Mouse (Mus musculus) MEL (cell line): ENCODE data around the gene Macf1. TPM values are rescaled to one million over a fixed set of nuclear protein-coding genes. Genes with fewer than 3 reads are reported as not detected.

Source experiments
- DNase-seq: peaks from one replicate; pipeline ENCODE4 v3.0.0; 2011; ENCODE audit warnings: low read depth, low spot score
- H3K27ac ChIP-seq: 2 replicates; pipeline ENCODE4 v1.5.1; 2012; ENCODE audit warnings: low read depth, mild to moderate bottlenecking, control low read depth, low read length, moderate library complexity; ENCODE audit not compliant: control insufficient read depth
- H3K27me3 ChIP-seq, 2 experiments: fragments of 150-350 bp in 1 of 2; sonication (generic) in 1 of 2; 2 replicates each; pipeline ENCODE4 v1.6.1; 2012; ENCODE audit warnings: low read length in 2 of 2, mild to moderate bottlenecking in 2 of 2, improper control_type of control experiment in 1 of 2, moderate library complexity in 1 of 2; ENCODE audit not compliant: insufficient read depth in 2 of 2, control insufficient read depth in 1 of 2
- H3K36me3 ChIP-seq, 2 experiments: 2 replicates each; pipeline ENCODE4 v1.6.1; 2012 to 2014; ENCODE audit warnings: low read length in 2 of 2, improper control_type of control experiment in 1 of 2, inconsistent platforms in 1 of 2, mild to moderate bottlenecking in 1 of 2; ENCODE audit not compliant: insufficient read depth in 2 of 2, control insufficient read depth in 1 of 2
- H3K4me1 ChIP-seq, 2 experiments: fragments of 150-350 bp in 1 of 2; sonication (generic) in 1 of 2; 2 replicates each; pipeline ENCODE4 v1.6.1; 2012; ENCODE audit warnings: low read length in 2 of 2, improper control_type of control experiment in 1 of 2, mild to moderate bottlenecking in 1 of 2; ENCODE audit not compliant: insufficient read depth in 2 of 2, control insufficient read depth in 1 of 2
- H3K4me3 ChIP-seq, 2 experiments: fragments of 150-350 bp in 1 of 2; sonication (generic) in 1 of 2; 2 replicates each; pipeline ENCODE4 v1.5.1; 2012; ENCODE audit warnings: low read depth in 2 of 2, low read length in 2 of 2, mild to moderate bottlenecking in 2 of 2, moderate library complexity in 2 of 2, control low read depth in 1 of 2, improper control_type of control experiment in 1 of 2; ENCODE audit not compliant: control insufficient read depth in 1 of 2, insufficient read depth in 1 of 2
- H3K79me2 ChIP-seq: 2 replicates; pipeline ENCODE4 v1.6.1; 2012; ENCODE audit warnings: mild to moderate bottlenecking, low read length, moderate library complexity; ENCODE audit not compliant: control insufficient read depth, poor library complexity, insufficient read depth
- H3K9ac ChIP-seq: 2 replicates; pipeline ENCODE4 v1.6.1; 2012; ENCODE audit warnings: low read depth, mild to moderate bottlenecking, control low read depth, low read length, moderate library complexity; ENCODE audit not compliant: control insufficient read depth, poor library complexity, severe bottlenecking
- H3K9me3 ChIP-seq: fragments of 150-350 bp; sonication (generic); replicated peaks from 2 replicates; pipeline ENCODE4 v1.6.1; 2012; ENCODE audit warnings: mild to moderate bottlenecking, low read length, improper control_type of control experiment, moderate library complexity; ENCODE audit not compliant: insufficient read depth
- CHD1 ChIP-seq: IDR thresholded peaks from 2 replicates; pipeline ENCODE4 v1.6.1; 2012; ENCODE audit warnings: low read depth, mild to moderate bottlenecking, inconsistent platforms, low read length, improper control_type of control experiment
- CHD2 ChIP-seq: IDR thresholded peaks from 2 replicates; pipeline ENCODE4 v1.6.1; 2011; ENCODE audit warnings: low read length, improper control_type of control experiment
- ELF1 ChIP-seq: IDR thresholded peaks from 2 replicates; pipeline ENCODE4 v1.6.1; 2014; ENCODE audit warnings: low read depth, mild to moderate bottlenecking, inconsistent platforms, low read length, improper control_type of control experiment, moderate library complexity
- EP300 ChIP-seq, 2 experiments: IDR thresholded peaks; 2 replicates each; pipeline ENCODE4 v1.6.1; 2011; ENCODE audit warnings: improper control_type of control experiment in 2 of 2, low read length in 2 of 2, low read depth in 1 of 2, mild to moderate bottlenecking in 1 of 2
- ETS1 ChIP-seq: IDR thresholded peaks from 2 replicates; pipeline ENCODE4 v1.6.1; 2012; ENCODE audit warnings: low read depth, mild to moderate bottlenecking, inconsistent platforms, low read length, improper control_type of control experiment, moderate library complexity
- GABPA ChIP-seq: IDR thresholded peaks from 2 replicates; pipeline ENCODE4 v1.6.1; 2012; ENCODE audit warnings: low read depth, mild to moderate bottlenecking, inconsistent platforms, low read length, improper control_type of control experiment, moderate library complexity
- JUND ChIP-seq: IDR thresholded peaks from 2 replicates; pipeline ENCODE4 v1.6.1; 2011; ENCODE audit warnings: low read depth, mild to moderate bottlenecking, improper control_type of control experiment, low read length
- KAT2A ChIP-seq: conservative IDR thresholded peaks from 2 replicates; pipeline ENCODE4 v1.6.1; 2012; ENCODE audit warnings: low read depth, low read length, improper control_type of control experiment, inconsistent platforms
- MAFK ChIP-seq: IDR thresholded peaks from 2 replicates; pipeline ENCODE4 v1.6.1; 2011; ENCODE audit warnings: low read depth, mild to moderate bottlenecking, low read length, improper control_type of control experiment, borderline replicate concordance
- MAX ChIP-seq: IDR thresholded peaks from 2 replicates; pipeline ENCODE4 v1.6.1; 2011; ENCODE audit warnings: low read length, improper control_type of control experiment
- MEF2A ChIP-seq: IDR thresholded peaks from 2 replicates; pipeline ENCODE4 v1.6.1; 2014; ENCODE audit warnings: low read depth, mild to moderate bottlenecking, inconsistent platforms, low read length, improper control_type of control experiment; ENCODE audit not compliant: poor library complexity, insufficient replicate concordance, severe bottlenecking; ENCODE audit errors: extremely low read depth
- MXI1 ChIP-seq: IDR thresholded peaks from 2 replicates; pipeline ENCODE4 v1.6.1; 2011; ENCODE audit warnings: mild to moderate bottlenecking, low read depth, low read length, improper control_type of control experiment
- MYC ChIP-seq: IDR thresholded peaks from 2 replicates; pipeline ENCODE4 v1.6.1; 2011; ENCODE audit warnings: low read depth, mild to moderate bottlenecking, low read length, improper control_type of control experiment, moderate library complexity
- NELFE ChIP-seq: IDR thresholded peaks from 2 replicates; pipeline ENCODE4 v1.6.1; 2011; ENCODE audit warnings: low read depth, low read length, improper control_type of control experiment
- POLR2A ChIP-seq, 2 experiments: IDR thresholded peaks; 2 replicates each; pipeline ENCODE4 v1.6.1; 2011 to 2012; ENCODE audit warnings: low read length in 2 of 2, mild to moderate bottlenecking in 2 of 2, control low read depth in 1 of 2, improper control_type of control experiment in 1 of 2, low read depth in 1 of 2, moderate library complexity in 1 of 2; ENCODE audit not compliant: control insufficient read depth in 1 of 2, insufficient read depth in 1 of 2, poor library complexity in 1 of 2
- POLR2AphosphoS5 ChIP-seq: IDR thresholded peaks from 2 replicates; pipeline ENCODE4 v1.6.1; 2012; ENCODE audit warnings: low read depth, borderline replicate concordance, mild to moderate bottlenecking, inconsistent platforms, low read length, moderate library complexity, mixed read lengths
- RAD21 ChIP-seq: IDR thresholded peaks from 2 replicates; pipeline ENCODE4 v1.6.1; 2011; ENCODE audit warnings: mild to moderate bottlenecking, low read depth, low read length, improper control_type of control experiment
- SIN3A ChIP-seq: IDR thresholded peaks from 2 replicates; pipeline ENCODE4 v1.6.1; 2012; ENCODE audit warnings: low read length, improper control_type of control experiment, inconsistent platforms
- SMC3 ChIP-seq: IDR thresholded peaks from 2 replicates; pipeline ENCODE4 v1.6.1; 2011; ENCODE audit warnings: low read depth, low read length, improper control_type of control experiment
- TAL1 ChIP-seq: IDR thresholded peaks from 2 replicates; pipeline ENCODE4 v1.6.1; 2012; ENCODE audit warnings: mild to moderate bottlenecking, inconsistent platforms, low read length, moderate library complexity, mixed read lengths
- UBTF ChIP-seq: IDR thresholded peaks from 2 replicates; pipeline ENCODE4 v1.6.1; 2012; ENCODE audit warnings: low read depth, mild to moderate bottlenecking, inconsistent platforms, low read length, improper control_type of control experiment, moderate library complexity, borderline replicate concordance; ENCODE audit not compliant: insufficient read depth
- USF1 ChIP-seq: IDR thresholded peaks from 2 replicates; pipeline ENCODE4 v1.6.1; 2014; ENCODE audit warnings: low read depth, mild to moderate bottlenecking, inconsistent platforms, low read length, improper control_type of control experiment, moderate library complexity
- USF2 ChIP-seq, 2 experiments: IDR thresholded peaks; 2 replicates each; pipeline ENCODE4 v1.6.1; 2011 to 2012; ENCODE audit warnings: improper control_type of control experiment in 2 of 2, low read length in 2 of 2, borderline replicate concordance in 1 of 2, inconsistent platforms in 1 of 2, low read depth in 1 of 2, mild to moderate bottlenecking in 1 of 2; ENCODE audit not compliant: insufficient read depth in 1 of 2
- ZKSCAN1 ChIP-seq: IDR thresholded peaks from 2 replicates; pipeline ENCODE4 v1.6.1; 2012; ENCODE audit warnings: low read depth, mild to moderate bottlenecking, inconsistent platforms, low read length, improper control_type of control experiment, moderate library complexity
- ZMIZ1 ChIP-seq: IDR thresholded peaks from 2 replicates; pipeline ENCODE4 v1.6.1; 2012; ENCODE audit warnings: low read depth, mild to moderate bottlenecking, inconsistent platforms, low read length, improper control_type of control experiment, moderate library complexity
- ZNF384 ChIP-seq: IDR thresholded peaks from 2 replicates; pipeline ENCODE4 v1.6.1; 2012; ENCODE audit warnings: low read depth, mild to moderate bottlenecking, inconsistent platforms, low read length, improper control_type of control experiment
- polyA plus RNA-seq, 2 experiments: library from polyadenylated mRNA; stranded (reverse) in 1 of 2; unstranded in 1 of 2; fragments of >175 nt in 1 of 2; fragments of >200 nt in 1 of 2; gene quantifications; 2 replicates each; pipeline versions ENCODE4 v1.2.1 to v1.2.4; 2012; ENCODE audit warnings: low replicate concordance in 2 of 2, low read depth in 1 of 2; ENCODE audit not compliant: insufficient read length in 2 of 2, insufficient read depth in 1 of 2, missing spikeins in 1 of 2
- total RNA-seq: library from RNA; depleted of rRNA; stranded (reverse); fragments of 300-350 nt; gene quantifications from 2 replicates; pipeline ENCODE4 v1.2.3, GENCODE M21; 2012

The Macf1 gene
- total and polyA plus RNA-seq, 3 experiments: 18.5 to 71.4 (median 60.8) TPM

GRCm38 (mm10) chr4:123451991-123452390 lies 232.2 kb downstream of the Macf1 start:
- Histone ChIP-seq H3K9me3 (no peaks in the 10 kb centered on the region), H3K27me3 (no peaks in the 10 kb centered on the region), H3K36me3 (peaks cover 1 to 6% of the 10 kb centered on the region in 2 experiments), H3K79me2 (no peaks in the 10 kb centered on the region), H3K27ac (no peak overlapping the region), H3K4me3 (no peak overlapping the region), H3K9ac (no peak overlapping the region), H3K4me1 (peaks cover 0 to 2% of the 10 kb centered on the region in 2 experiments; a peak in 2 of 4 replicates)
- TF ChIP-seq CHD2 (no peak), ZMIZ1 (no peak), MAX (no peak), ETS1 (no peak), TAL1 (no peak), NELFE (no peak), ZNF384 (no peak), SIN3A (no peak), ELF1 (no peak), EP300 (IDR thresholded peaks at IDR 0.05; ENCODE audit: low read depth in 1 of 2, low read length in 2 of 2) (no peak), GABPA (no peak), POLR2A (IDR thresholded peaks at IDR 0.05; ENCODE audit: control insufficient read depth in 1 of 2, insufficient read depth in 1 of 2, low read depth in 1 of 2, low read length in 2 of 2, poor library complexity in 1 of 2) (no peak), POLR2AphosphoS5 (no peak), MYC (no peak), KAT2A (no peak), MXI1 (no peak), JUND (no peak), UBTF (no peak), CHD1 (no peak), MAFK (no peak)
- DNase-seq: no peak

GRCm38 (mm10) chr4:123449304-123449703 lies 234.9 kb downstream of the Macf1 start:
- peaks cover 2 to 14% of the 10 kb centered on the region in 2 experiments for H3K36me3 ChIP-seq
- TF ChIP-seq MEF2A: no peak
- peak; percentile 20; the same call in 1 of the 2 replicates for TF ChIP-seq USF1
- no peak for TF ChIP-seq ZKSCAN1
- TF ChIP-seq RAD21: no peak
- TF ChIP-seq SMC3: no peak
- no peak for TF ChIP-seq USF2 (IDR thresholded peaks at IDR 0.05; ENCODE audit: borderline replicate concordance in 1 of 2, insufficient read depth in 1 of 2, low read depth in 1 of 2, low read length in 2 of 2)

More at GRCm38 (mm10) chr4:123449304-123449703, 234.9 kb downstream of the Macf1 start:
- Histone ChIP-seq H3K27ac (no peak overlapping the region), H3K9ac (no peak overlapping the region), H3K4me1 (peaks cover 3 to 6% of the 10 kb centered on the region in 2 experiments), H3K79me2 (no peaks in the 10 kb centered on the region), H3K4me3 (no peak overlapping the region), H3K9me3 (no peaks in the 10 kb centered on the region), H3K27me3 (no peaks in the 10 kb centered on the region)
- DNase-seq: no peak
